ENCODE assay signal across 18 mouse cellular contexts in genomic region chr11:4660309-4661025, GRCm38 (mm10). TPM values are rescaled to one million over a fixed set of nuclear protein-coding genes. Genes with fewer than 3 reads are reported as not detected.
A peak's percentile ranks its signal among the peaks of the same experiment; 100 is the strongest.
DNase-seq lines count a peak whose midpoint lies in the region; ATAC-seq and TF ChIP-seq lines count a peak whose summit lies in the region.
"Had no signal": no experiment of that assay in that cellular context is flagged by ENCODE, and none has a peak within 500 bp of the region (broad histone marks: within the 10 kb centered on the region; RNA-seq: fewer than 3 reads in every experiment).

No protein-coding gene starts in this region.

- no peak for ATAC-seq in forebrain, postnatal 0 days
- ATAC-seq in forebrain, embryonic 13.5 days = no peak
- no peak for ATAC-seq in liver, postnatal 0 days
- ATAC-seq in kidney, embryonic 15.5 days (replicated peaks; ENCODE audit: low FRiP score) = no peak

- H3K27me3 ChIP-seq in forebrain, postnatal 0 days (ENCODE audit: insufficient read depth, low read length) = no peaks in the 10 kb centered on the region
- H3K27me3 ChIP-seq in forebrain, embryonic 13.5 days = no peaks in the 10 kb centered on the region
- no peaks in the 10 kb centered on the region for H3K27me3 ChIP-seq in liver, adult 2 months (ENCODE audit: control insufficient read depth, insufficient read depth, low read length)
- no peaks in the 10 kb centered on the region for H3K27me3 ChIP-seq in liver, postnatal 0 days (ENCODE audit: insufficient read depth, low read length)
- no peaks in the 10 kb centered on the region for H3K27me3 ChIP-seq in kidney, embryonic 15.5 days
- H3K27me3 ChIP-seq: hindbrain, embryonic 12.5 days had no signal

- 0 out of 2 replicates have a peak overlapping the region, but pooled peaks have one; percentile 15 for H3K27ac ChIP-seq in forebrain, postnatal 0 days (ENCODE audit: low read depth, low read length)
- H3K27ac ChIP-seq in forebrain, embryonic 13.5 days = no peak overlapping the region
- H3K27ac ChIP-seq in liver, adult 2 months (replicated peaks; ENCODE audit: insufficient read depth, low read depth, low read length) = peak overlapping the region; percentile 10; the same call in 1 of the 2 replicates
- H3K27ac ChIP-seq in liver, postnatal 0 days (ENCODE audit: low read depth) = 0 out of 2 replicates have a peak overlapping the region, but pooled peaks have one; percentile 3
- H3K27ac ChIP-seq in kidney, embryonic 15.5 days = no peak overlapping the region
- H3K27ac ChIP-seq: heart, embryonic 10.5 days; hindbrain, embryonic 12.5 days; kidney, postnatal 0 days had no signal

- no peak overlapping the region for H3K9ac ChIP-seq in forebrain, postnatal 0 days
- H3K9ac ChIP-seq in forebrain, embryonic 13.5 days = no peak overlapping the region
- no peak overlapping the region for H3K9ac ChIP-seq in liver, adult 2 months (ENCODE audit: low read depth, low read length)
- H3K9ac ChIP-seq in liver, postnatal 0 days (replicated peaks) = no peak overlapping the region
- no peak overlapping the region for H3K9ac ChIP-seq in kidney, embryonic 15.5 days
- H3K9ac ChIP-seq: hindbrain, embryonic 12.5 days had no signal

- no peak overlapping the region for H3K4me2 ChIP-seq in forebrain, postnatal 0 days (ENCODE audit: low read depth)
- no peak overlapping the region for H3K4me2 ChIP-seq in forebrain, embryonic 13.5 days
- H3K4me2 ChIP-seq in liver, postnatal 0 days (ENCODE audit: low read depth, low read length) = no peak overlapping the region; the same call in 1 of the 2 replicates
- no peak overlapping the region for H3K4me2 ChIP-seq in kidney, embryonic 15.5 days
- H3K4me2 ChIP-seq: hindbrain, embryonic 12.5 days had no signal

- DNase-seq in forebrain, postnatal 0 days = no peak
- peak; percentile 17 for DNase-seq in liver, adult 2 months (ENCODE audit: extremely low read depth, low read depth, low spot score)
- no peak for DNase-seq in liver
- peak; percentile 14 for DNase-seq in brain, embryonic 14.5 days (ENCODE audit: low read depth)
- DNase-seq in liver, postnatal 0 days = no peak
- DNase-seq in frontal cortex, postnatal 10 days (ENCODE audit: low spot score in 2 of 2) = no peak
- DNase-seq: B cell, adult 2 months; right cerebral cortex, postnatal 14 days; thymus, postnatal 4 days had no signal

- H3K4me1 ChIP-seq in forebrain, postnatal 0 days (ENCODE audit: insufficient read depth) = no peaks in the 10 kb centered on the region
- no peaks in the 10 kb centered on the region for H3K4me1 ChIP-seq in forebrain, embryonic 13.5 days
- H3K4me1 ChIP-seq in liver, adult 2 months (ENCODE audit: control insufficient read depth, insufficient read depth, low read length) = peaks cover 10% of the 10 kb centered on the region
- peaks cover 12% of the 10 kb centered on the region for H3K4me1 ChIP-seq in liver, postnatal 0 days (ENCODE audit: insufficient read depth)
- no peaks in the 10 kb centered on the region for H3K4me1 ChIP-seq in kidney, embryonic 15.5 days
- H3K4me1 ChIP-seq: hindbrain, embryonic 12.5 days had no signal

- TF ChIP-seq CTCF in forebrain, postnatal 0 days (IDR thresholded peaks at IDR 0.05; ENCODE audit: low read depth) = no peak
- no peak for TF ChIP-seq CTCF in liver, adult 2 months (IDR thresholded peaks at IDR 0.05; ENCODE audit: low read depth, low read length)
- no peak for TF ChIP-seq CTCF in brain, embryonic 14.5 days (IDR thresholded peaks at IDR 0.05; ENCODE audit: borderline replicate concordance, extremely low read depth, insufficient read depth, insufficient read length)
- TF ChIP-seq CTCF in liver, postnatal 0 days (IDR thresholded peaks at IDR 0.05; ENCODE audit: low read depth) = no peak

- H3K9me3 ChIP-seq in forebrain, postnatal 0 days (ENCODE audit: low read length) = no peaks in the 10 kb centered on the region
- H3K9me3 ChIP-seq in forebrain, embryonic 13.5 days (replicated peaks) = no peaks in the 10 kb centered on the region
- no peaks in the 10 kb centered on the region for H3K9me3 ChIP-seq in liver, postnatal 0 days (ENCODE audit: low read length)
- no peaks in the 10 kb centered on the region for H3K9me3 ChIP-seq in kidney, embryonic 15.5 days (replicated peaks)
- H3K9me3 ChIP-seq: heart, embryonic 10.5 days; hindbrain, embryonic 12.5 days had no signal

- no peaks in the 10 kb centered on the region for H3K79me2 ChIP-seq in liver, adult 2 months (ENCODE audit: control insufficient read depth, insufficient read depth, low read length)

- no peak for TF ChIP-seq EP300 in liver, postnatal 0 days (IDR thresholded peaks at IDR 0.05; ENCODE audit: low read depth)

- peaks cover 31% of the 10 kb centered on the region for H3K36me3 ChIP-seq in forebrain, postnatal 0 days (ENCODE audit: insufficient read depth)
- peaks cover 70% of the 10 kb centered on the region for H3K36me3 ChIP-seq in forebrain, embryonic 13.5 days (ENCODE audit: poor library complexity, severe bottlenecking)
- H3K36me3 ChIP-seq in liver, adult 2 months (ENCODE audit: control insufficient read depth, insufficient read depth, low read length) = peaks cover 17% of the 10 kb centered on the region
- peaks cover 39% of the 10 kb centered on the region for H3K36me3 ChIP-seq in liver, postnatal 0 days (replicated peaks; ENCODE audit: insufficient read depth, low read length)
- H3K36me3 ChIP-seq in kidney, embryonic 15.5 days = peaks cover 71% of the 10 kb centered on the region

- TF ChIP-seq POLR2A in liver, adult 2 months (IDR thresholded peaks at IDR 0.05; ENCODE audit: extremely low read depth, insufficient read depth, low read length) = no peak
- TF ChIP-seq POLR2A in brain, embryonic 14.5 days (IDR thresholded peaks at IDR 0.05; ENCODE audit: borderline replicate concordance, extremely low read depth, insufficient read depth, insufficient read length, poor library complexity, severe bottlenecking) = no peak

- WGBS in forebrain, postnatal 0 days = 72% methylated on average over 7 of the region's 7 CpGs
- 90% methylated on average over 7 of the region's 7 CpGs for WGBS in forebrain, embryonic 13.5 days
- WGBS in liver, adult 2 months = 74% methylated on average over 7 of the region's 7 CpGs
- 80% methylated on average over 7 of the region's 7 CpGs for WGBS in liver, postnatal 0 days (ENCODE audit: insufficient replicate concordance)
- WGBS in kidney, embryonic 15.5 days = 84% methylated on average over 7 of the region's 7 CpGs

- no peak overlapping the region for H3K4me3 ChIP-seq in forebrain, postnatal 0 days (ENCODE audit: low read depth, low read length)
- no peak overlapping the region for H3K4me3 ChIP-seq in forebrain, embryonic 13.5 days
- no peak overlapping the region for H3K4me3 ChIP-seq in liver, adult 2 months (ENCODE audit: insufficient read depth, low read depth, low read length)
- H3K4me3 ChIP-seq in liver, postnatal 0 days (ENCODE audit: low read depth, low read length) = no peak overlapping the region
- no peak overlapping the region for H3K4me3 ChIP-seq in kidney, embryonic 15.5 days (replicated peaks)
- H3K4me3 ChIP-seq: heart, embryonic 10.5 days; hindbrain, embryonic 12.5 days had no signal

RNA-seq across cellular contexts. Expression of gene Ascc2, which starts 22.9 kb away (rescaled TPM):
- total RNA-seq in forebrain, postnatal 0 days (2014; rRNA removed) = 14.5 and 17.3 TPM in 2 replicates
- 12.0 and 14.3 TPM in 2 replicates for polyA plus RNA-seq in forebrain, postnatal 0 days (2015; fragmentation: Nextera tagmentation; extraction: Ambion mirVana)
- 25.2 and 27.3 TPM in 2 replicates for polyA plus RNA-seq in forebrain, embryonic 13.5 days (2015; fragmentation: Nextera tagmentation; extraction: Ambion mirVana)
- 8.5 and 12.4 TPM in 2 replicates for total RNA-seq in liver, adult 2 months (2014; rRNA removed)
- 9.7 and 9.9 TPM in 2 replicates for polyA plus RNA-seq in liver, adult 2 months (2012; rRNA removed)
- polyA plus RNA-seq in brain, embryonic 14.5 days (2012; rRNA removed) = 27.5 and 32.3 TPM in 2 replicates
- 9.5 and 9.7 TPM in 2 replicates for polyA plus RNA-seq in liver, postnatal 0 days (2015; fragmentation: Nextera tagmentation; extraction: Ambion mirVana)
- polyA plus RNA-seq in kidney, embryonic 15.5 days (2015; fragmentation: Nextera tagmentation; extraction: Ambion mirVana) = 34.5 and 36.5 TPM in 2 replicates

RNA-seq across cellular contexts. Expression of gene Gm11032, which starts 40.6 kb away (rescaled TPM):
- total RNA-seq in forebrain, postnatal 0 days (2014; rRNA removed) = not detected in 2 replicates
- not detected in 2 replicates for polyA plus RNA-seq in forebrain, postnatal 0 days (2015; fragmentation: Nextera tagmentation; extraction: Ambion mirVana)
- not detected in 2 replicates for polyA plus RNA-seq in forebrain, embryonic 13.5 days (2015; fragmentation: Nextera tagmentation; extraction: Ambion mirVana)
- not detected in 2 replicates for total RNA-seq in liver, adult 2 months (2014; rRNA removed)
- polyA plus RNA-seq in liver, adult 2 months (2012; rRNA removed) = not detected in 2 replicates
- polyA plus RNA-seq in brain, embryonic 14.5 days (2012; rRNA removed) = not detected in 2 replicates
- polyA plus RNA-seq in liver, postnatal 0 days (2015; fragmentation: Nextera tagmentation; extraction: Ambion mirVana) = not detected in 2 replicates
- not detected in 2 replicates for polyA plus RNA-seq in kidney, embryonic 15.5 days (2015; fragmentation: Nextera tagmentation; extraction: Ambion mirVana)
- total RNA-seq: layer of hippocampus, postnatal 14 days; monocyte, adult 5-6 weeks; neutrophil, adult 5-6 weeks had no signal
- polyA plus RNA-seq: heart, embryonic 10.5 days; hindbrain, embryonic 12.5 days; kidney, postnatal 0 days; limb, embryonic 14.5 days had no signal

RNA-seq across cellular contexts. Expression of gene Uqcr10, which starts 43.7 kb away (rescaled TPM):
- total RNA-seq in forebrain, postnatal 0 days (2014; rRNA removed) = 171 and 220 TPM in 2 replicates
- 797 and 1,037 TPM in 2 replicates for polyA plus RNA-seq in forebrain, postnatal 0 days (2015; fragmentation: Nextera tagmentation; extraction: Ambion mirVana)
- 599 and 621 TPM in 2 replicates for polyA plus RNA-seq in forebrain, embryonic 13.5 days (2015; fragmentation: Nextera tagmentation; extraction: Ambion mirVana)
- 702 and 886 TPM in 2 replicates for total RNA-seq in liver, adult 2 months (2014; rRNA removed)
- polyA plus RNA-seq in liver, adult 2 months (2012; rRNA removed) = 568 and 709 TPM in 2 replicates
- polyA plus RNA-seq in brain, embryonic 14.5 days (2012; rRNA removed) = 554 and 676 TPM in 2 replicates
- polyA plus RNA-seq in liver, postnatal 0 days (2015; fragmentation: Nextera tagmentation; extraction: Ambion mirVana) = 1,070 and 1,167 TPM in 2 replicates
- polyA plus RNA-seq in kidney, embryonic 15.5 days (2015; fragmentation: Nextera tagmentation; extraction: Ambion mirVana) = 889 and 930 TPM in 2 replicates

RNA-seq across cellular contexts. Expression of gene Zmat5, which starts 44.0 kb away (rescaled TPM):
- total RNA-seq in forebrain, postnatal 0 days (2014; rRNA removed) = 20.6 and 29.5 TPM in 2 replicates
- polyA plus RNA-seq in forebrain, postnatal 0 days (2015; fragmentation: Nextera tagmentation; extraction: Ambion mirVana) = 62.6 and 78.7 TPM in 2 replicates
- 83.1 and 84.4 TPM in 2 replicates for polyA plus RNA-seq in forebrain, embryonic 13.5 days (2015; fragmentation: Nextera tagmentation; extraction: Ambion mirVana)
- 3.6 and 5.1 TPM in 2 replicates for total RNA-seq in liver, adult 2 months (2014; rRNA removed)
- polyA plus RNA-seq in liver, adult 2 months (2012; rRNA removed) = 13.8 and 17.5 TPM in 2 replicates
- polyA plus RNA-seq in brain, embryonic 14.5 days (2012; rRNA removed) = 40.2 and 57.7 TPM in 2 replicates
- polyA plus RNA-seq in liver, postnatal 0 days (2015; fragmentation: Nextera tagmentation; extraction: Ambion mirVana) = 18.6 and 19.2 TPM in 2 replicates
- 71.6 and 72.1 TPM in 2 replicates for polyA plus RNA-seq in kidney, embryonic 15.5 days (2015; fragmentation: Nextera tagmentation; extraction: Ambion mirVana)

Comparison
In these comparisons a context has a peak if more than half of its experiments do, and no peak if none do; other contexts are left out.
1. DNase-seq: peak in liver, adult 2 months (single experiment) and brain, embryonic 14.5 days (single experiment); none in forebrain, postnatal 0 days (single experiment), liver (single experiment), liver, postnatal 0 days (single experiment) and frontal cortex, postnatal 10 days (0 of 2).
2. H3K27ac ChIP-seq: peak in forebrain, postnatal 0 days (single experiment), liver, adult 2 months (single experiment) and liver, postnatal 0 days (single experiment); none in forebrain, embryonic 13.5 days (single experiment) and kidney, embryonic 15.5 days (single experiment).